Mouse (Mus musculus): ENCODE results near the gene Jmjd6. TPM values are rescaled to one million over a fixed set of nuclear protein-coding genes. Genes with fewer than 3 reads are reported as not detected.

Gene Jmjd6
- 10 to 100 TPM; 38.3 to 39.9 TPM for total RNA-seq (2021)
- long read RNA-seq, full-length matches to known transcripts = 20 of 41 reads
- long read RNA-seq, partial matches to known transcripts = 6 of 41 reads
- long read RNA-seq, other reads (novel, unspliced or antisense) = 15 of 41 reads

DNA sequence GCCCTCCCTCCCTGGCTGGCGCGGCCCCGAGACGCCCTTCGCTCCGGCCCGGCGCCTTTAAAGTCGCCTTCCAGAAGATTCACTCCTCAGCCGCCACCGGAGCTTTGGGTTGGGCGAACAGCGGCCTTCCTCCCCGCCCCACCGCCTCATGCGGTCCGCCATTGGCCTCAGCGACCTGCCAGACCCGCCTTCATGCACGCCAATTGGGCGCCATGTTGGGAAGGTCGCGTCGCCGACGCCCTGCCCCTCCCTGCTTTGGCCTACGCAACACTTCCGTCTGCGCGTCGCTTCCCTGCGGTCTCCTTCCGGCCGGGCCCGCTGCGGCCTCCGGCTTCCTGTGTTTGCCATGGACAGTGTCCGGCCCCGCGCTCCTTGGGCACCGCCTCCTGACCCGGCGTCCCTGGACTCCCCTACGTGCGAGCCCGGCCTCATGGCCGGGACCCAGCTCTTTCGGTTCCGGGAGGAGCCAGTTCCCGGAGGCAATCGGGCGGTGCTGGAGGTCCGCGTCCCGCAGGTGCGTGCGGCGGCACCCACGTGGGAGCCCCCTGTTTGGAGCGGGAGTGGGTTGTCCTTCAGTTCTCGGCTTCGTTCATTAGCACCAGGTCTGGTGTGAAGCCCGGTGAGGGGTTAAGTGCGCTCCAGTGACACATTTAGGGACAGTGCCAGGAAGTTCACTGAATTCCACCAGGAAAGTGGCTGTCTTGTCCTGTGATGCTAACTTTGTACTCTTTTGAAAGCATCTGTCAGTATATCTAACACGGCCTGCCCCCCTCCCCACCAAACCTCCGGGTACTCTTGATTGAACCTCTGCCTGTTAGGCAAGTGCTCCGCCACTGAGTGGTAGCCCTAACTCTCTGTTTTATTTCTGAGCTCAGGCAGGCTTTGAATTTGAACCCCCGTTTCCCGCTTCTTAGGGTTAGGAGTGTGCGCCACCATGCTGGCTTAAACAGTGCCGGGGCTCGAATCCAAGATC is at the start of gene Jmjd6, which contains the start of gene Mettl23:
Gene Jmjd6 (minus strand): TSS at position 189 of the 973 bp plus-strand sequence.
Gene Mettl23 (plus strand): TSS at position 18 of the 973 bp plus-strand sequence.
- DNase-seq (ENCODE audit: low spot score in 2 of 2) = peak; percentile 98

GRCm38 (mm10) chr11:116887136-116887535 is 43.9 kb upstream of the Jmjd6 start:
- no peak for DNase-seq (ENCODE audit: low spot score in 2 of 2)

DNA sequence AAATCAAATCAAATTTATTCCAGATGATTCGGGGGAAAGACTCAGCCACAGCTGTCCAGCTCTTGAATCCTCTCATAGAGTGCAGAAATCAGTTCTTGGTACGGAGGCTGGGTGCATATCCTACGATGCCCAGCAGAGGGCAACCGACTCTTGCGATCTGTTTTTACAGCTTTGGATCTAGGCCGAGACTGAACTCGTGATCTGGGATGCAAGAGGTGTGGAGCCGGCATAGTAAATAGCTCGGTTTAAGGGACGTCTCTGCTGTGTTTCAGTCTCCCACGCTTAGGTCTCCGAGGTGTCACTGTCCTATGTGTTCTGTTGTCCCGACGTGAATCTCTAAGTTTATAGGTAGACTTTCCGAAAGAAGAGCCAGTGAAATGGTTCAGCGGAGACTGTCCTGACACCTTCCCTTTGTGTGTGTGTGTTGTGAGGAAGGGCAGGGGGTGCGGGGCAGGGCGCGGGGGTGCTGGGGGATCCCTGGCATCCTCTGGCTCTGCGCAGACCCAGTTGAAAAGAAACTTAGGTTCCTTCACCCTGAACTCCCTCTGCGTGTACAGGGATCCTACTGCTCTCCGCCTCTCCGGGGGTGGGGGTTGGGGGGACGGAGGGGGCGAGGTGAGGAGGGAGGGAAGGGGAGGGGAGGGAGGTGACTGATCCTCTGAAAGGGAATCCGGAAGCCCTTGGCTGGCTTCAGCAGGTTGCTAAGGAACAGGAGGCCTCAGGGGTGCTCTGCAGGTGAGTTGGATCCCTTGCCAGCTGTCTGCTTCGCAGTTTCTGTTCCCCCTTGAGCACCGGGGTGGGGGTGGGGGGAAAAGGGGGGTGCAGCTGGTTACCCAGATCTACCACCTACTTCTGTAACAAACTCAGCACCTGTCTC is 42.3 kb upstream of the Jmjd6 start:
- peak; percentile 75 to 95 for DNase-seq (ENCODE audit: low spot score in 2 of 2)

DNA sequence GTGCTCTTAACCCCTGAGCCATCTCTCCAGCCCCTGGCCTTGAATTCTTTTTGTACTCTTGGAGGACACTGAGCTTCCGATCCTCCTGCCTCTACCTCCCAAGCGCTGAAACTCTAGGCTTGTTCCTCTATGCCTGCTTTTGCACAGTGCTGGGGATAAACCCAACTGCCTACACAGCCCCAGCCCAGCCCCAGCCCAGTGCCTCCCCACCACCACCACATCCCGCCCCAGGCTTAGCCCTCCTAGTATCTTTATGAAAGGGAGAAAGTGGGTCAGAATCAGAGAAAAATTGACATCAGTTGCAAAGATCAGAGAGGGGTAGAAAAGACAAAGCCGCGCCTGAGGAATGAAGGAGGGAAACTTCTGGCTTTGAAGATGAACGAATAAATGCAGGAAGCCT is 40.8 kb upstream of the Jmjd6 start:
- DNase-seq (ENCODE audit: low spot score in 2 of 2) = no peak

DNA sequence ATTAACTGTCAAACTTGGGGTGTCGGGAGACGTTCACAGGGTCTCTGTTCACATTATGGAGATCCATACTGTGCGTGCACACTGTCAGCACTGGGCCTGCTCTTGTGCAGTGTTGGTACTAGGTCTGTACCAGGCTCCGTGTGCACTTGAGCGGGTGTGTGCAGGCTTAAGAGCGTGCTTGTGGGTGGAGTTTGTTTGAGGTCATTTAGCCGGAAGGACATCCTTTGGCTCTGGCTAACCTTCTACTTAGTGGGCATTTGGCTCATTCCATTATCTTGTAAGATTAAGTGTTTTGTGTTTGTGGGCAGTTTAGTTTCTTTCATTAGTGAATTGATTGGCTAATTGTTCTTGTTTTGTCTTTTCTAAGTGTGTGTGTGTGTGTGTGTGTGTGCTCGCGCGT is 39.2 kb upstream of the Jmjd6 start:
- DNase-seq (ENCODE audit: low spot score in 2 of 2) = no peak

DNA sequence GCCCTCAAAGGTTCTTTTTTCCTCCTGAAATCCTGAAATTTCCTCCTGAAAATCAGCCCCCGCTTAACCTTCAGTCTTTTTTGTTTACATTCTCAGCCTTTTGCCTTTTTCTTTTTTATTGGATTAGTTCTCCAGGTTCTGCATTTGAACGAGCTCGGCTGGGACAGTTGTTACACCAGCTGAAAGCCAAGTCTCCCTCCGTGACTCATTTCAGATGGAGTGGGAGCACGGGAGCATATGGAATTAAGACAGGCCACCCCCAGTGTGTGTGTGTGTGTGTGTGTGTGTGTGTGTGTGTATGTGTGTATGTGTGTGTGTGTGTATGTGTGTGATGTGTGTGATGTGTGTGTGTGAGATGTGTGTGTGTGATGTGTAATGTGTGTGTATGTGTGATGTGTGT is 38.2 kb upstream of the Jmjd6 start:
- DNase-seq (ENCODE audit: low spot score in 2 of 2) = peak in 1 of 2 experiments; percentile 30

- peak in 1 of 2 experiments; percentile 29 for DNase-seq (ENCODE audit: low spot score in 2 of 2)
These were observed 37.6 kb upstream of the Jmjd6 start for GRCm38 (mm10) chr11:116880839-116881238.

DNA sequence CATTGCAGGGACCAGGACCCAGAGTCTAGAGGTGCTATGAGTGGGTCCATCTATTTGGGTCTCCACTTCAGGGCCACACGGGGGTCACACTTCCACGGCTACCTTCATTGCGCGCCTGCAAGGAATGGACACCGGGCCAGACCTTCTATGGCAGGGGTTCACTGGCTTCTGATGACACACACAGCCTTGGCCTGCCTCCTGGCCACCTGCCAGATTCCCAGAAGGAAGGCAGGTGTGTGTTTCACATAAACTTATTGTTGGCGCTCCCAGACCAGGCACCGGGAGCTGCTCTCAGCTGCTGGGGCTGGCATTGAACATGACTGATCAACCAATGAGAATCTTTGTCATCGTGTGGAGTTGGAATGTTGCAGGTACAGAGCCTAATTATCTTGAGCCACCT is 35.2 kb upstream of the Jmjd6 start:
- no peak for DNase-seq (ENCODE audit: low spot score in 2 of 2)

DNA sequence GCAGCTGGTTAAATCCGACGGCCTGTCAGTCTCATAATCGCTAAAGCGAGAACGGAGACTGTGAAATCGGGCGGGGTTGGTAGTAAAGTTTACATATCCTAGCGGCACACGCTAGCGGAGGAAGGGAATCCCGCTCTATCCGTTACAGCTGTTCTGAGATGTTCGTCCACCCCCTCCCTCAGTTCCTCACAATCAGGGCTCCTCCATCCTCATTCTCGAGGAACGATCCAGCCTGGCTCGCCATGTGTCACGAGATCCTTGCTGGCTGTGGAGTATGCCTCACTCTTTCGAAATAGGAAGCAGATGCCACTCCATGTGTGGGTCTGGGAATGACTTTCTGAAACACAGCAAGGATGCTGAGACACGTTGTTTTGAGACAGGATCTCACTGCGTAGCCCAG is 30.7 kb upstream of the Jmjd6 start:
- DNase-seq (ENCODE audit: low spot score in 2 of 2) = peak; percentile 62 to 79

- DNase-seq (ENCODE audit: low spot score in 2 of 2) = no peak
These were observed 28.3 kb upstream of the Jmjd6 start for GRCm38 (mm10) chr11:116871538-116871937.

DNA sequence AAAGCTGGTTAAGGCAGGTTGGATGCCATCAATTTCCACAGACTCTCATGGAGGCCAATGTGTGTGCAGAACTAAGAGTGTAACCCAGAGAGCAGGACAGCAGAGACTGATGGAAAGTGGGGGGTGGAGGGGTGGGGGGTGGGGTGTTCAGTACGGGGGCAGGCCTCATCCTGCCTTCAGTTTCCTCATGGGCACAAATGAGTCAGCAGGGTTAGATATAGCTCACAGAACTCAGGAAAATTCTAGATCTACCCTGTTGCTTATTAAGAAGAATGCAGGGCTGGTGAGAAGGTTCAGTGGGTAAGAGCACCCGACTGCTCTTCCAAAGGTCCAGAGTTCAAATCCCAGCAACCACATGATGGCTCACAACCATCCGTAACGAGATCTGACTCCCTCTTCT is 26.4 kb upstream of the Jmjd6 start:
- no peak for DNase-seq (ENCODE audit: low spot score in 2 of 2)

DNA sequence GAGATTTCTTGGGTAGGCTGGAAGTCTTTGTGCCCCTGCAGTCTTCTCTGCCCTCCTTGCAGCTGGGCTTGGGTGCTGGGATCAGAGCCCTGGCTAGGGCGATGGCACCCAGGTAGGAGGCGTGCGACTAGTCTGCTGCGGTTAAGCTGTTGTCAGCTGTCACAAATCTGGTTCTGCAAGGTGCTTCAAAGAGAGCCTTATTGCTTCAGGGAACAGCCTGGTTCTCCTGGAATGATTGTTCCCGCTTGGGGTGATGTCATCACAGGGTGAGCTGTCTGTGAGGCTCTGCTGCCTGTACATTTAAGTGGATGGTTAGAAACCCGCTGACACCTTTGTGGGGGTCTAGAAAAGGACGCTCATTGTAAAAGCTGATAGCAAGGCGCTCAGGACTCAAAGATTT is 26.0 kb upstream of the Jmjd6 start:
- no peak for DNase-seq (ENCODE audit: low spot score in 2 of 2)

GRCm38 (mm10) chr11:116868129-116868528 is 24.9 kb upstream of the Jmjd6 start:
- DNase-seq (ENCODE audit: low spot score in 2 of 2) = peak in 1 of 2 experiments; percentile 30

GRCm38 (mm10) chr11:116865945-116866585 is 22.8 kb upstream of the Jmjd6 start:
- no peak for DNase-seq (ENCODE audit: low spot score in 2 of 2)

GRCm38 (mm10) chr11:116864444-116864843 is 21.2 kb upstream of the Jmjd6 start:
- DNase-seq (ENCODE audit: low spot score in 2 of 2) = no peak

- no peak for DNase-seq (ENCODE audit: low spot score in 2 of 2)
These were observed 14.1 kb upstream of the Jmjd6 start for GRCm38 (mm10) chr11:116857183-116857850.

DNA sequence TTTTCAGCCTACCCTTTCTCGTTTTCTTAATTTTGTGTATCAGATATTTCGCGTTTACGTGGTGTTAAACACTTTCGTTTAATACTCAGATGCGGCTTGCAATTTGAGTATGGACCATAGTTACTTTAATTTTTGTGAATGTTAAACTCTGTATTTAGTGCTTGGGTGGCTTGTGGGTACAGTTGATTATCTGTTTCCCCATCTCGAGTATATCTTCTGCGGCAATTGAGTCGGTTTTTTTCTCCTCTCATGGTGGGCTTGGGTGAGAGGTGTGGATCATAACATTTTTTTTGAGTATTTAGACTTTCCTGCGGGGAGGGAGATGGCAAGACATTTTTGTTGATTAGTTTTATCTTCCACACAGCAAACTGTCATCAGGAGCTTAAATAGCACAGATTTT is 11.0 kb upstream of the Jmjd6 start:
- no peak for DNase-seq (ENCODE audit: low spot score in 2 of 2)

- peak; percentile 96 to 99 for DNase-seq (ENCODE audit: low spot score in 2 of 2)
These were observed 10.3 kb upstream of the Jmjd6 start for GRCm38 (mm10) chr11:116853512-116853928.

- peak; percentile 96 to 98 for DNase-seq (ENCODE audit: low spot score in 2 of 2)
These were observed 9.8 kb upstream of the Jmjd6 start, which contains the start of gene Srsf2 for GRCm38 (mm10) chr11:116852891-116853511. Srsf2 (minus strand) TSS chr11:116853094.
